Mouse (Mus musculus) spleen, postnatal 4 days (tissue): ENCODE data around the gene Ces1f.
"Not testable (repeated sequence)": the region's sequence is repeated elsewhere in the genome, so short reads cannot be mapped to it uniquely, and the experiment has no call there.

Source experiments
- DNase-seq, 2 experiments: peaks; one replicate each; pipeline ENCODE4 v3.0.0; 2022; ENCODE audit warnings: low spot score in 2 of 2

Gene Ces1f

GRCm38 (mm10) chr8:93279556-93279955 lies at the start of gene Ces1f:
Gene Ces1f (minus strand): TSS chr8:93279747.
- no peak for DNase-seq

GRCm38 (mm10) chr8:93325123-93325522 lies 45.6 kb upstream of the Ces1f start:
- DNase-seq, result no peak

- DNase-seq, result no peak
Observed at GRCm38 (mm10) chr8:93317031-93317430, 37.5 kb upstream of the Ces1f start.

GRCm38 (mm10) chr8:93315557-93315956 lies 36.0 kb upstream of the Ces1f start:
- DNase-seq, result no peak

- DNase-seq, result no peak
Observed at GRCm38 (mm10) chr8:93283896-93284295, 4.3 kb upstream of the Ces1f start.

- DNase-seq, result no peak
Observed at GRCm38 (mm10) chr8:93282349-93282748, 2.8 kb upstream of the Ces1f start.

- no peak for DNase-seq
Observed at GRCm38 (mm10) chr8:93278176-93278805, 1.3 kb downstream of the Ces1f start.

GRCm38 (mm10) chr8:93274609-93275008 lies 4.9 kb downstream of the Ces1f start:
- DNase-seq, result no peak

GRCm38 (mm10) chr8:93273321-93273720 lies 6.2 kb downstream of the Ces1f start:
- no peak for DNase-seq

- DNase-seq, result no peak
Observed at GRCm38 (mm10) chr8:93272686-93273085, 6.9 kb downstream of the Ces1f start.

GRCm38 (mm10) chr8:93261436-93261835 lies 18.1 kb downstream of the Ces1f start:
- no peak for DNase-seq

- DNase-seq, result no peak
Observed at GRCm38 (mm10) chr8:93252400-93252925, 27.1 kb downstream of the Ces1f start.

- DNase-seq, result no peak
Observed at GRCm38 (mm10) chr8:93246057-93246456, 33.5 kb downstream of the Ces1f start.

GRCm38 (mm10) chr8:93239884-93240283 lies 39.7 kb downstream of the Ces1f start:
- no peak for DNase-seq

GRCm38 (mm10) chr8:93235681-93236080 lies 43.9 kb downstream of the Ces1f start:
- DNase-seq, result no peak

GRCm38 (mm10) chr8:93234706-93235105 lies 44.8 kb downstream of the Ces1f start:
- no peak for DNase-seq

GRCm38 (mm10) chr8:93234068-93234467 lies 45.5 kb downstream of the Ces1f start:
- DNase-seq, result no peak

GRCm38 (mm10) chr8:93229446-93229845 lies 50.1 kb downstream of the Ces1f start, which contains the start of gene Ces1e:
Gene Ces1e (minus strand): TSS chr8:93229619.
- DNase-seq, result no peak

- DNase-seq, result no peak
Observed at GRCm38 (mm10) chr8:93228673-93229370, 50.7 kb downstream of the Ces1f start.

- not testable (repeated sequence) for DNase-seq
Observed at GRCm38 (mm10) chr8:93226471-93226870, 53.1 kb downstream of the Ces1f start.

GRCm38 (mm10) chr8:93221896-93222295 lies 57.7 kb downstream of the Ces1f start:
- DNase-seq, result no peak

GRCm38 (mm10) chr8:93217867-93218266 lies 61.7 kb downstream of the Ces1f start:
- no peak for DNase-seq

- peak in 1 of 2 experiments; percentile 27 for DNase-seq
Observed at GRCm38 (mm10) chr8:93217375-93217774, 62.2 kb downstream of the Ces1f start.
